23 mouse cellular contexts compared by ENCODE assay signal in genomic region chr8:12799832-12800231, GRCm38 (mm10). TPM values are rescaled to one million over a fixed set of nuclear protein-coding genes. Genes with fewer than 3 reads are reported as not detected.
DNase-seq lines count a peak whose midpoint lies in the region; ATAC-seq lines count a peak whose summit lies in the region.
"Had no signal": no experiment of that assay in that cellular context is flagged by ENCODE, and none has a peak within 500 bp of the region (broad histone marks: within the 10 kb centered on the region; RNA-seq: fewer than 3 reads in every experiment).

No protein-coding gene starts in this region.

- H3K9me3 ChIP-seq in forebrain, embryonic 10.5 days: no peaks in the 10 kb centered on the region
- no peaks in the 10 kb centered on the region for H3K9me3 ChIP-seq in forebrain, embryonic 14.5 days (replicated peaks; ENCODE audit: control insufficient read depth, low read length)
- no peaks in the 10 kb centered on the region for H3K9me3 ChIP-seq in heart, embryonic 13.5 days
- H3K9me3 ChIP-seq in heart, embryonic 12.5 days (replicated peaks): no peaks in the 10 kb centered on the region
- no peaks in the 10 kb centered on the region for H3K9me3 ChIP-seq in midbrain, embryonic 11.5 days (ENCODE audit: control insufficient read depth, low read length)
- H3K9me3 ChIP-seq in midbrain, embryonic 13.5 days: no peaks in the 10 kb centered on the region
- H3K9me3 ChIP-seq: forebrain, embryonic 15.5 days; G1E; hindbrain, embryonic 13.5 days; kidney, embryonic 15.5 days; limb, embryonic 12.5 days; liver, embryonic 15.5 days; neural tube, embryonic 13.5 days had no signal

- H3K4me3 ChIP-seq in forebrain, embryonic 10.5 days: no peak overlapping the region
- no peak overlapping the region for H3K4me3 ChIP-seq in forebrain, embryonic 14.5 days (ENCODE audit: low read depth, low read length)
- no peak overlapping the region for H3K4me3 ChIP-seq in heart, embryonic 13.5 days
- no peak overlapping the region for H3K4me3 ChIP-seq in heart, embryonic 12.5 days
- no peak overlapping the region for H3K4me3 ChIP-seq in midbrain, embryonic 11.5 days (ENCODE audit: low read depth, low read length)
- no peak overlapping the region for H3K4me3 ChIP-seq in midbrain, embryonic 13.5 days (replicated peaks)
- H3K4me3 ChIP-seq: forebrain, embryonic 15.5 days; hindbrain, embryonic 13.5 days; kidney, embryonic 15.5 days; layer of hippocampus, adult 2 months; left cerebral cortex, adult 2 months; limb, embryonic 12.5 days; liver, embryonic 15.5 days; neural tube, embryonic 13.5 days had no signal

- no peak overlapping the region for H3K9ac ChIP-seq in forebrain, embryonic 14.5 days (ENCODE audit: low read length)
- 0 out of 2 replicates have a peak overlapping the region, but pooled peaks have one; percentile 17 for H3K9ac ChIP-seq in heart, embryonic 13.5 days
- no peak overlapping the region for H3K9ac ChIP-seq in heart, embryonic 12.5 days
- H3K9ac ChIP-seq in midbrain, embryonic 11.5 days (ENCODE audit: low read length): no peak overlapping the region
- H3K9ac ChIP-seq in midbrain, embryonic 13.5 days (replicated peaks): no peak overlapping the region; the same call in 1 of the 2 replicates
- H3K9ac ChIP-seq: forebrain, embryonic 15.5 days; hindbrain, embryonic 13.5 days; kidney, embryonic 15.5 days; limb, embryonic 12.5 days; liver, embryonic 15.5 days; lung, embryonic 14.5 days; neural tube, embryonic 13.5 days had no signal

- H3K4me1 ChIP-seq in forebrain, embryonic 10.5 days: peaks cover 44% of the 10 kb centered on the region
- H3K4me1 ChIP-seq in forebrain, embryonic 14.5 days (ENCODE audit: control insufficient read depth, insufficient read depth, low read length): no peaks in the 10 kb centered on the region
- peaks cover 54% of the 10 kb centered on the region for H3K4me1 ChIP-seq in heart, embryonic 13.5 days
- H3K4me1 ChIP-seq in heart, embryonic 12.5 days (replicated peaks): peaks cover 59% of the 10 kb centered on the region
- peaks cover 7% of the 10 kb centered on the region for H3K4me1 ChIP-seq in midbrain, embryonic 11.5 days (ENCODE audit: control insufficient read depth, insufficient read depth, low read length)
- H3K4me1 ChIP-seq in midbrain, embryonic 13.5 days (replicated peaks): peaks cover 23% of the 10 kb centered on the region
- H3K4me1 ChIP-seq: liver, embryonic 15.5 days had no signal

- H3K27ac ChIP-seq in forebrain, embryonic 10.5 days: peak overlapping the region; percentile 37; the same call in 1 of the 2 replicates
- H3K27ac ChIP-seq in forebrain, embryonic 14.5 days (ENCODE audit: low read depth, low read length): no peak overlapping the region
- H3K27ac ChIP-seq in heart, embryonic 13.5 days (replicated peaks): peak overlapping the region; percentile 40
- H3K27ac ChIP-seq in heart, embryonic 12.5 days (ENCODE audit: poor library complexity, severe bottlenecking): no peak overlapping the region
- H3K27ac ChIP-seq in midbrain, embryonic 11.5 days (ENCODE audit: low read depth, low read length): no peak overlapping the region
- no peak overlapping the region for H3K27ac ChIP-seq in midbrain, embryonic 13.5 days
- H3K27ac ChIP-seq: forebrain, embryonic 15.5 days; kidney, embryonic 15.5 days; layer of hippocampus, adult 2 months; left cerebral cortex, adult 2 months; limb, embryonic 12.5 days; liver, embryonic 15.5 days; neural tube, embryonic 13.5 days had no signal

- H3K36me3 ChIP-seq in forebrain, embryonic 10.5 days (replicated peaks): no peaks in the 10 kb centered on the region; the same call in 1 of the 2 replicates
- H3K36me3 ChIP-seq in forebrain, embryonic 14.5 days (ENCODE audit: control insufficient read depth, insufficient read depth, low read length): no peaks in the 10 kb centered on the region
- H3K36me3 ChIP-seq in heart, embryonic 13.5 days: no peaks in the 10 kb centered on the region
- no peaks in the 10 kb centered on the region for H3K36me3 ChIP-seq in heart, embryonic 12.5 days
- H3K36me3 ChIP-seq in midbrain, embryonic 11.5 days (ENCODE audit: control insufficient read depth, insufficient read depth, low read length): no peaks in the 10 kb centered on the region
- no peaks in the 10 kb centered on the region for H3K36me3 ChIP-seq in midbrain, embryonic 13.5 days
- H3K36me3 ChIP-seq: forebrain, embryonic 15.5 days; G1E; hindbrain, embryonic 13.5 days; kidney, embryonic 15.5 days; limb, embryonic 12.5 days; liver, embryonic 15.5 days; neural tube, embryonic 13.5 days had no signal

- intact Hi-C loops in heart, postnatal 10 days (cut with DNase I): no loop called here

- 74% methylated on average over 6 of the region's 6 CpGs for WGBS in forebrain, embryonic 10.5 days
- WGBS in forebrain, embryonic 14.5 days: 81% methylated on average over 6 of the region's 6 CpGs
- 36% methylated on average over 6 of the region's 6 CpGs for WGBS in heart, embryonic 13.5 days
- WGBS in heart, embryonic 12.5 days: 47% methylated on average over 6 of the region's 6 CpGs
- 65% methylated on average over 6 of the region's 6 CpGs for WGBS in midbrain, embryonic 11.5 days
- WGBS in midbrain, embryonic 13.5 days: 64% methylated on average over 6 of the region's 6 CpGs

- no peak for DNase-seq in forebrain, embryonic 10.5 days (ENCODE audit: extremely low spot score, low spot score)
- DNase-seq in forebrain, embryonic 14.5 days (ENCODE audit: low spot score): no peak
- peak; percentile 18 to 28 for DNase-seq in heart, postnatal 10 days
- DNase-seq in heart, adult 8-10 months (ENCODE audit: low spot score): no peak
- peak; percentile 59 for DNase-seq in midbrain, embryonic 11.5 days (ENCODE audit: low spot score, missing footprints)
- DNase-seq: adrenal gland, adult 8-10 months; cerebellum, adult 2 months; cerebellum, postnatal 14 days; lung, embryonic 14.5 days; lung, postnatal 14 days; thymus, postnatal 4 days had no signal

- H3K27me3 ChIP-seq in forebrain, embryonic 10.5 days (ENCODE audit: poor library complexity, severe bottlenecking): no peaks in the 10 kb centered on the region
- H3K27me3 ChIP-seq in forebrain, embryonic 14.5 days (replicated peaks; ENCODE audit: control insufficient read depth, insufficient read depth, low read length): no peaks in the 10 kb centered on the region
- H3K27me3 ChIP-seq in heart, embryonic 13.5 days (replicated peaks): no peaks in the 10 kb centered on the region
- no peaks in the 10 kb centered on the region for H3K27me3 ChIP-seq in heart, embryonic 12.5 days (replicated peaks)
- H3K27me3 ChIP-seq in midbrain, embryonic 11.5 days (ENCODE audit: control insufficient read depth, insufficient read depth, low read length): no peaks in the 10 kb centered on the region
- H3K27me3 ChIP-seq in midbrain, embryonic 13.5 days: no peaks in the 10 kb centered on the region
- H3K27me3 ChIP-seq: forebrain, embryonic 15.5 days; hindbrain, embryonic 13.5 days; kidney, embryonic 15.5 days; limb, embryonic 12.5 days; neural tube, embryonic 13.5 days had no signal

- no peak overlapping the region for H3K4me2 ChIP-seq in forebrain, embryonic 14.5 days (ENCODE audit: low read length)
- no peak overlapping the region for H3K4me2 ChIP-seq in heart, embryonic 13.5 days
- no peak overlapping the region for H3K4me2 ChIP-seq in heart, embryonic 12.5 days
- no peak overlapping the region for H3K4me2 ChIP-seq in midbrain, embryonic 11.5 days
- H3K4me2 ChIP-seq in midbrain, embryonic 13.5 days (replicated peaks): no peak overlapping the region
- H3K4me2 ChIP-seq: forebrain, embryonic 15.5 days; hindbrain, embryonic 13.5 days; kidney, embryonic 15.5 days; limb, embryonic 12.5 days; liver, embryonic 15.5 days; lung, embryonic 14.5 days; neural tube, embryonic 13.5 days had no signal

- no peak for ATAC-seq in forebrain, embryonic 14.5 days
- ATAC-seq in heart, embryonic 13.5 days (ENCODE audit: extremely low read depth, insufficient number of reproducible peaks, low FRiP score, low TSS enrichment): no peak
- no peak for ATAC-seq in heart, embryonic 12.5 days (ENCODE audit: insufficient number of reproducible peaks, low FRiP score)
- ATAC-seq in midbrain, embryonic 11.5 days (ENCODE audit: low FRiP score): no peak
- ATAC-seq in midbrain, embryonic 13.5 days: no peak
- ATAC-seq: forebrain, embryonic 15.5 days had no signal

RNA-seq across cellular contexts. Expression of gene Atp11a, which starts 43.0 kb away (rescaled TPM):
- polyA plus RNA-seq in forebrain, embryonic 10.5 days (2016; fragmentation: Nextera tagmentation; extraction: Ambion mirVana): 9.2 and 9.6 TPM in 2 replicates
- polyA plus RNA-seq in forebrain, embryonic 14.5 days (2014; fragmentation: Nextera tagmentation; extraction: Ambion mirVana): 9.1 and 10.8 TPM in 2 replicates
- 10.4 and 11.2 TPM in 2 replicates for polyA plus RNA-seq in heart, embryonic 13.5 days (2015; fragmentation: Nextera tagmentation; extraction: Ambion mirVana)
- 21.5 and 23.7 TPM in 2 replicates for polyA plus RNA-seq in heart, embryonic 12.5 days (2016; fragmentation: Nextera tagmentation; extraction: Ambion mirVana)
- total RNA-seq in heart, postnatal 10 days (2021): 10 to 100 TPM; 87.1 to 88.6 TPM
- 10 to 100 TPM; 85.6 to 89.6 (median 87.8) TPM for total RNA-seq in heart, adult 8-10 months (2022)
- polyA plus RNA-seq in midbrain, embryonic 11.5 days (2014; fragmentation: Nextera tagmentation; extraction: Ambion mirVana): 8.9 and 10.0 TPM in 2 replicates
- 9.9 and 10.3 TPM in 2 replicates for polyA plus RNA-seq in midbrain, embryonic 13.5 days (2015; fragmentation: Nextera tagmentation; extraction: Ambion mirVana)
- polyA plus RNA-seq: G1E had no signal

Comparison
In these comparisons a context has a peak if more than half of its experiments do, and no peak if none do; other contexts are left out.
1. DNase-seq: peak in heart, postnatal 10 days (2 of 2) and midbrain, embryonic 11.5 days (single experiment); none in forebrain, embryonic 10.5 days (single experiment), forebrain, embryonic 14.5 days (single experiment) and heart, adult 8-10 months (single experiment).
2. H3K27ac ChIP-seq: peak in forebrain, embryonic 10.5 days (single experiment) and heart, embryonic 13.5 days (single experiment); none in forebrain, embryonic 14.5 days (single experiment), heart, embryonic 12.5 days (single experiment), midbrain, embryonic 11.5 days (single experiment) and midbrain, embryonic 13.5 days (single experiment).